Mouse (Mus musculus) neural tube, embryonic 15.5 days (tissue): ENCODE results near the gene Usp33. TPM values are rescaled to one million over a fixed set of nuclear protein-coding genes. Genes with fewer than 3 reads are reported as not detected.

Source experiments
- ATAC-seq: fragments of 200-750 bp; cut with Nextera tagmentation; 2 replicates; pipeline ENCODE4 v1.8.0; 2017; ENCODE audit warnings: mild to moderate bottlenecking, moderate TSS enrichment, moderate library complexity; ENCODE audit not compliant: low FRiP score
- H3K27ac ChIP-seq: fragments of 300-500 bp; sonication (generic); replicated peaks from 2 replicates; pipeline ENCODE4 v1.5.1; 2015; ENCODE audit warnings: mild to moderate bottlenecking, inconsistent platforms
- H3K27me3 ChIP-seq: fragments of 300-500 bp; sonication (generic); replicated peaks from 2 replicates; pipeline ENCODE4 v1.6.1; 2015; ENCODE audit warnings: inconsistent platforms
- H3K36me3 ChIP-seq: fragments of 300-500 bp; sonication (generic); 2 replicates; pipeline ENCODE4 v1.6.1; 2015; ENCODE audit warnings: inconsistent platforms
- H3K4me1 ChIP-seq: fragments of 300-500 bp; sonication (generic); 2 replicates; pipeline ENCODE4 v1.6.1; 2015; ENCODE audit warnings: inconsistent platforms
- H3K4me2 ChIP-seq: fragments of 300-500 bp; sonication (generic); 2 replicates; pipeline ENCODE4 v1.6.1; 2015; ENCODE audit warnings: inconsistent platforms, mild to moderate bottlenecking, moderate library complexity
- H3K4me3 ChIP-seq: fragments of 300-500 bp; sonication (generic); replicated peaks from 2 replicates; pipeline ENCODE4 v1.5.1; 2015; ENCODE audit warnings: mild to moderate bottlenecking, inconsistent platforms
- H3K9ac ChIP-seq: fragments of 300-500 bp; sonication (generic); replicated peaks from 2 replicates; pipeline ENCODE4 v1.6.1; 2015; ENCODE audit warnings: mild to moderate bottlenecking, inconsistent platforms
- H3K9me3 ChIP-seq: fragments of 300-500 bp; sonication (generic); replicated peaks from 2 replicates; pipeline ENCODE4 v1.6.1; 2016; ENCODE audit warnings: inconsistent platforms
- WGBS: fragments of 180-500 bp; shearing (Covaris S2); methylation state at CpG from one replicate; pipeline ENCODE4 v1.1.7; 2015; ENCODE audit warnings: mixed read lengths; 5-methylcytosine and 5-hydroxymethylcytosine counted together
- polyA plus RNA-seq: library from polyadenylated mRNA; unstranded; fragments of >200 nt; fragmentation: Nextera tagmentation; extraction: Ambion mirVana; gene quantifications from 2 replicates; pipeline ENCODE4 v1.2.1, GENCODE M21; 2015

Gene Usp33
- polyA plus RNA-seq, 1 experiment from 2014 or later = 88.5 TPM

- Histone ChIP-seq H3K4me3 (no peak overlapping the region), H3K9ac (no peak overlapping the region), H3K36me3 (no peaks in the 10 kb centered on the region), H3K27me3 (no peaks in the 10 kb centered on the region), H3K4me1 (0 out of 2 replicates have a peak, but pooled peaks cover 3% of the 10 kb centered on the region), H3K4me2 (no peak overlapping the region), H3K27ac (no peak overlapping the region), H3K9me3 (no peaks in the 10 kb centered on the region)
- WGBS = 93% methylated on average over 7 of the region's 7 CpGs
- no peak for ATAC-seq
Observed at GRCm38 (mm10) chr3:152410980-152411551, 64.8 kb downstream of the Usp33 start.

GRCm38 (mm10) chr3:152412362-152412761, 66.1 kb downstream of the Usp33 start:
- H3K36me3 ChIP-seq = no peaks in the 10 kb centered on the region
- H3K27ac ChIP-seq = no peak overlapping the region
- no peaks in the 10 kb centered on the region for H3K4me1 ChIP-seq
- H3K9ac ChIP-seq = no peak overlapping the region
- H3K9me3 ChIP-seq = no peaks in the 10 kb centered on the region
- no peak overlapping the region for H3K4me2 ChIP-seq
- no peak for ATAC-seq
- H3K4me3 ChIP-seq = no peak overlapping the region
- 87% methylated on average over 4 of the region's 4 CpGs for WGBS
- H3K27me3 ChIP-seq = no peaks in the 10 kb centered on the region

GRCm38 (mm10) chr3:152428925-152429324, 82.6 kb downstream of the Usp33 start:
- WGBS = 87% methylated on average over 8 of the region's 8 CpGs
- no peak overlapping the region for H3K27ac ChIP-seq
- H3K9me3 ChIP-seq = no peaks in the 10 kb centered on the region
- ATAC-seq = no peak
- H3K36me3 ChIP-seq = peaks cover 7% of the 10 kb centered on the region
- no peaks in the 10 kb centered on the region for H3K27me3 ChIP-seq
- no peaks in the 10 kb centered on the region for H3K4me1 ChIP-seq
- no peak overlapping the region for H3K4me3 ChIP-seq
- H3K4me2 ChIP-seq = no peak overlapping the region
- H3K9ac ChIP-seq = no peak overlapping the region

- Histone ChIP-seq H3K9ac (no peak overlapping the region), H3K9me3 (no peaks in the 10 kb centered on the region), H3K27ac (no peak overlapping the region), H3K27me3 (no peaks in the 10 kb centered on the region), H3K4me2 (no peak overlapping the region), H3K4me3 (no peak overlapping the region), H3K4me1 (no peaks in the 10 kb centered on the region), H3K36me3 (peaks cover 3% of the 10 kb centered on the region)
- WGBS = 93% methylated on average over 7 of the region's 7 CpGs
- ATAC-seq = no peak
Observed at GRCm38 (mm10) chr3:152432677-152433076, 86.4 kb downstream of the Usp33 start.

GRCm38 (mm10) chr3:152435590-152435989, 89.3 kb downstream of the Usp33 start:
- H3K9me3 ChIP-seq = no peaks in the 10 kb centered on the region
- no peaks in the 10 kb centered on the region for H3K27me3 ChIP-seq
- no peak overlapping the region for H3K9ac ChIP-seq
- peaks cover 3% of the 10 kb centered on the region; the same call in 1 of the 2 replicates for H3K36me3 ChIP-seq
- ATAC-seq = no peak
- no peak overlapping the region for H3K4me2 ChIP-seq
- H3K4me3 ChIP-seq = no peak overlapping the region
- H3K27ac ChIP-seq = no peak overlapping the region
- no peaks in the 10 kb centered on the region for H3K4me1 ChIP-seq

- no peaks in the 10 kb centered on the region for H3K27me3 ChIP-seq
- no peak overlapping the region for H3K9ac ChIP-seq
- H3K4me3 ChIP-seq = no peak overlapping the region
- H3K4me1 ChIP-seq = no peaks in the 10 kb centered on the region
- H3K4me2 ChIP-seq = no peak overlapping the region
- no peak for ATAC-seq
- H3K9me3 ChIP-seq = no peaks in the 10 kb centered on the region
- WGBS = 97% methylated on average over 7 of the region's 7 CpGs
- peaks cover 3% of the 10 kb centered on the region; the same call in 1 of the 2 replicates for H3K36me3 ChIP-seq
- H3K27ac ChIP-seq = no peak overlapping the region
Observed at GRCm38 (mm10) chr3:152438068-152438467, 91.8 kb downstream of the Usp33 start.

- no peaks in the 10 kb centered on the region for H3K4me1 ChIP-seq
- H3K36me3 ChIP-seq = peaks cover 3% of the 10 kb centered on the region; the same call in 1 of the 2 replicates
- H3K9me3 ChIP-seq = no peaks in the 10 kb centered on the region
- 93% methylated on average over 4 of the region's 4 CpGs for WGBS
- no peak overlapping the region for H3K27ac ChIP-seq
- no peak overlapping the region for H3K4me2 ChIP-seq
- H3K9ac ChIP-seq = no peak overlapping the region
- H3K4me3 ChIP-seq = no peak overlapping the region
- H3K27me3 ChIP-seq = no peaks in the 10 kb centered on the region
- no peak for ATAC-seq
Observed at GRCm38 (mm10) chr3:152442795-152443194, 96.5 kb downstream of the Usp33 start.

Other genes starting within 250 kb of the Usp33 start
- gene Gipc2, start 180.2 kb upstream of the Usp33 start, polyA plus RNA-seq = 11.4 and 19.3 TPM in 2 replicates
- gene Dnajb4, start 136.2 kb upstream of the Usp33 start, polyA plus RNA-seq = 45.6 and 48.7 TPM in 2 replicates
- gene Fubp1, start 136.1 kb upstream of the Usp33 start, polyA plus RNA-seq = 184 and 185 TPM in 2 replicates
- gene Nexn, start 80.1 kb upstream of the Usp33 start, polyA plus RNA-seq = 2.4 and 5.9 TPM in 2 replicates
- 16.8 and 17.3 TPM in 2 replicates for gene Miga1, start 6.1 kb upstream of the Usp33 start, polyA plus RNA-seq
- 23.4 and 27.5 TPM in 2 replicates for gene Zzz3, start 49.0 kb downstream of the Usp33 start, polyA plus RNA-seq